Mouse (Mus musculus) left cerebral cortex, adult 2 months (tissue): ENCODE results near the gene Cipc. TPM values are rescaled to one million over a fixed set of nuclear protein-coding genes. Genes with fewer than 3 reads are reported as not detected.

Source experiments
- DNase-seq, 2 experiments: peaks; one replicate each; pipeline ENCODE4 v3.0.0; 2021 to 2022; ENCODE audit warnings: low spot score in 2 of 2, mixed read lengths in 1 of 2; ENCODE audit errors: extremely low spot score in 1 of 2
- H3K27ac ChIP-seq: fragments of 200-600 bp; 2 replicates; pipeline ENCODE4 v1.8.1; 2022
- H3K4me3 ChIP-seq: fragments of 200-600 bp; 2 replicates; pipeline ENCODE4 v1.8.1; 2022
- CTCF ChIP-seq: fragments of 200-600 bp; IDR thresholded peaks from 2 replicates; pipeline ENCODE4 v1.8.1; 2022; ENCODE audit warnings: antibody characterized with exemption, mild to moderate bottlenecking, moderate library complexity
- intact Hi-C: fragments of 180-260 bp; cut with DNase I; formaldehyde crosslinking; loops from one replicate; pipeline ENCODE4 v1.15.1; 2025
- total RNA-seq, 2 experiments: library from RNA; stranded (reverse); gene quantifications; 2 replicates each; pipeline ENCODE4 v1.2.3; 2021

Gene Cipc
- total RNA-seq, 2 experiments from 2014 or later, result 79.8 to 91.6 TPM

- H3K27ac ChIP-seq, result peak overlapping the region; percentile 63
- no peak for DNase-seq
- no peak for TF ChIP-seq CTCF
- intact Hi-C loops, result no loop called here
- peak overlapping the region; percentile 20; the same call in 1 of the 2 replicates for H3K4me3 ChIP-seq
These were observed 3.5 kb downstream of the Cipc start for GRCm38 (mm10) chr12:86950161-86950960.

- no peak overlapping the region for H3K27ac ChIP-seq
- intact Hi-C loops, result no loop called here
- TF ChIP-seq CTCF, result no peak
These were observed 4.1 kb downstream of the Cipc start for GRCm38 (mm10) chr12:86950961-86951360.

GRCm38 (mm10) chr12:86952331-86952850, 5.5 kb downstream of the Cipc start:
- H3K27ac ChIP-seq, result peak overlapping the region; percentile 41
- intact Hi-C loops, result no loop called here

More at GRCm38 (mm10) chr12:86950961-86951360, 4.1 kb downstream of the Cipc start:
- no peak overlapping the region for H3K4me3 ChIP-seq
- no peak for DNase-seq

GRCm38 (mm10) chr12:86955894-86956293, 9.1 kb downstream of the Cipc start:
- H3K27ac ChIP-seq, result peak overlapping the region; percentile 11; the same call in 1 of the 2 replicates
- no peak overlapping the region for H3K4me3 ChIP-seq
- intact Hi-C loops, result no loop called here
- no peak for DNase-seq
- TF ChIP-seq CTCF, result no peak

More at GRCm38 (mm10) chr12:86952331-86952850, 5.5 kb downstream of the Cipc start:
- TF ChIP-seq CTCF, result no peak; the same call in 1 of the 2 replicates
- DNase-seq, result no peak
- peak overlapping the region; percentile 20; the same call in 1 of the 2 replicates for H3K4me3 ChIP-seq

- Histone ChIP-seq H3K27ac (no peak overlapping the region), H3K4me3 (no peak overlapping the region)
- intact Hi-C loops, result no loop called here
- no peak for TF ChIP-seq CTCF
- DNase-seq, result no peak
These were observed 11.7 kb downstream of the Cipc start for GRCm38 (mm10) chr12:86958558-86958957.

- TF ChIP-seq CTCF, result no peak
- intact Hi-C loops, result no loop called here
- no peak overlapping the region for H3K4me3 ChIP-seq
- DNase-seq, result no peak
- no peak overlapping the region for H3K27ac ChIP-seq
These were observed 12.8 kb downstream of the Cipc start for GRCm38 (mm10) chr12:86959661-86960060.

- Histone ChIP-seq H3K27ac (no peak overlapping the region), H3K4me3 (no peak overlapping the region)
- intact Hi-C loops, result no loop called here
- no peak for DNase-seq
- TF ChIP-seq CTCF, result no peak; the same call in none of the 2 replicates
These were observed 13.3 kb downstream of the Cipc start for GRCm38 (mm10) chr12:86960138-86960537.

GRCm38 (mm10) chr12:86960791-86961335, 14.0 kb downstream of the Cipc start:
- Histone ChIP-seq H3K27ac (no peak overlapping the region), H3K4me3 (no peak overlapping the region)
- DNase-seq, result no peak
- no peak for TF ChIP-seq CTCF
- intact Hi-C loops, result no loop called here

- intact Hi-C loops, result no loop called here
- peak overlapping the region; percentile 36; the same call in 1 of the 2 replicates for H3K27ac ChIP-seq
- DNase-seq, result no peak
- TF ChIP-seq CTCF, result no peak
- no peak overlapping the region for H3K4me3 ChIP-seq
These were observed 14.9 kb downstream of the Cipc start for GRCm38 (mm10) chr12:86961589-86962344.

- DNase-seq, result no peak
- intact Hi-C loops, result no loop called here
- peak overlapping the region; percentile 1 for H3K27ac ChIP-seq
- TF ChIP-seq CTCF, result no peak
- no peak overlapping the region for H3K4me3 ChIP-seq
These were observed 17.6 kb downstream of the Cipc start for GRCm38 (mm10) chr12:86964278-86965057.

GRCm38 (mm10) chr12:86965237-86965799, 18.5 kb downstream of the Cipc start:
- intact Hi-C loops, result no loop called here
- Histone ChIP-seq H3K4me3 (no peak overlapping the region), H3K27ac (peak overlapping the region; percentile 1; the same call in 1 of the 2 replicates)
- TF ChIP-seq CTCF, result no peak
- DNase-seq, result no peak
